In genomic region chr5:114805436-114806350, GRCm38 (mm10) we compare ENCODE assay signal across 8 mouse cellular contexts. TPM values are rescaled to one million over a fixed set of nuclear protein-coding genes. Genes with fewer than 3 reads are reported as not detected.
DNase-seq lines count a peak whose midpoint lies in the region; ATAC-seq and TF ChIP-seq lines count a peak whose summit lies in the region.

No protein-coding gene starts in this region.

- H3K4me1 ChIP-seq in thymus, adult 2 months (replicated peaks; ENCODE audit: control insufficient read depth, insufficient read depth, low read length) = peaks cover 16% of the 10 kb centered on the region
- H3K4me1 ChIP-seq in heart, embryonic 12.5 days (replicated peaks) = peaks cover 32% of the 10 kb centered on the region
- H3K4me1 ChIP-seq in liver, embryonic 12.5 days = peaks cover 63% of the 10 kb centered on the region

- no peak for ATAC-seq in heart, embryonic 12.5 days (ENCODE audit: insufficient number of reproducible peaks, low FRiP score)
- no peak for ATAC-seq in liver, embryonic 12.5 days

- no peak for TF ChIP-seq POLR2A in thymus, adult 2 months (IDR thresholded peaks at IDR 0.05; ENCODE audit: control insufficient read depth, extremely low read depth, insufficient read depth, low read length, poor library complexity)

- H3K4me2 ChIP-seq in heart, embryonic 12.5 days = no peak overlapping the region
- peak overlapping the region; percentile 61; the same call in 1 of the 2 replicates for H3K4me2 ChIP-seq in liver, embryonic 12.5 days

- no peak for TF ChIP-seq CTCF in thymus, adult 2 months (IDR thresholded peaks at IDR 0.05; ENCODE audit: borderline replicate concordance, control insufficient read depth, extremely low read depth, insufficient read depth, low read length, poor library complexity)

- H3K4me3 ChIP-seq in thymus, adult 2 months (ENCODE audit: control insufficient read depth, insufficient read depth, low read length) = peak overlapping the region; percentile 33
- no peak overlapping the region for H3K4me3 ChIP-seq in heart, embryonic 12.5 days
- H3K4me3 ChIP-seq in liver, embryonic 12.5 days = no peak overlapping the region

- DNase-seq in thymus, adult 2 months = peak; percentile 29
- DNase-seq in thymus, adult 18-20 months = no peak
- peak; percentile 40 for DNase-seq in thymus, postnatal 14 days
- DNase-seq in frontal cortex, postnatal 14 days (ENCODE audit: low spot score in 2 of 2) = no peak
- DNase-seq in retina, postnatal 1 day = no peak
- no peak for DNase-seq in embryo, embryonic 11 days

- no peaks in the 10 kb centered on the region for H3K9me3 ChIP-seq in heart, embryonic 12.5 days (replicated peaks)
- H3K9me3 ChIP-seq in liver, embryonic 12.5 days (replicated peaks) = no peaks in the 10 kb centered on the region

- WGBS in thymus, adult 2 months = 20% methylated on average over 15 of the region's 15 CpGs
- WGBS in heart, embryonic 12.5 days = 58% methylated on average over 15 of the region's 15 CpGs
- WGBS in liver, embryonic 12.5 days (ENCODE audit: insufficient replicate concordance) = 60% methylated on average over 15 of the region's 15 CpGs

- H3K27ac ChIP-seq in thymus, adult 2 months (ENCODE audit: control insufficient read depth, insufficient read depth, low read length) = peak overlapping the region; percentile 85
- peak overlapping the region; percentile 81 for H3K27ac ChIP-seq in heart, embryonic 12.5 days (ENCODE audit: poor library complexity, severe bottlenecking)
- H3K27ac ChIP-seq in liver, embryonic 12.5 days = peak overlapping the region; percentile 85

- no peaks in the 10 kb centered on the region for H3K27me3 ChIP-seq in thymus, adult 2 months (ENCODE audit: control insufficient read depth, insufficient read depth, low read length)
- H3K27me3 ChIP-seq in heart, embryonic 12.5 days (replicated peaks) = no peaks in the 10 kb centered on the region
- no peaks in the 10 kb centered on the region for H3K27me3 ChIP-seq in liver, embryonic 12.5 days (replicated peaks)

- H3K36me3 ChIP-seq in thymus, adult 2 months (ENCODE audit: control insufficient read depth, insufficient read depth, low read length) = peaks cover 36% of the 10 kb centered on the region
- H3K36me3 ChIP-seq in heart, embryonic 12.5 days = peaks cover 56% of the 10 kb centered on the region
- peaks cover 72% of the 10 kb centered on the region for H3K36me3 ChIP-seq in liver, embryonic 12.5 days

- no peak overlapping the region for H3K9ac ChIP-seq in heart, embryonic 12.5 days
- no peak overlapping the region for H3K9ac ChIP-seq in liver, embryonic 12.5 days

RNA-seq across cellular contexts. Expression of gene 1500011B03Rik, which starts 17.6 kb away (rescaled TPM):
- 46.4 and 53.8 TPM in 2 replicates for polyA plus RNA-seq in thymus, adult 2 months (2012; rRNA removed)
- 53.2 and 57.5 TPM in 2 replicates for polyA plus RNA-seq in heart, embryonic 12.5 days (2016; fragmentation: Nextera tagmentation; extraction: Ambion mirVana)
- polyA plus RNA-seq in liver, embryonic 12.5 days (2016; fragmentation: Nextera tagmentation; extraction: Ambion mirVana) = 37.4 and 41.8 TPM in 2 replicates

RNA-seq across cellular contexts. Expression of gene Git2, which starts 30.4 kb away (rescaled TPM):
- polyA plus RNA-seq in thymus, adult 2 months (2012; rRNA removed) = 221 and 232 TPM in 2 replicates
- polyA plus RNA-seq in heart, embryonic 12.5 days (2016; fragmentation: Nextera tagmentation; extraction: Ambion mirVana) = 33.6 and 36.4 TPM in 2 replicates
- polyA plus RNA-seq in liver, embryonic 12.5 days (2016; fragmentation: Nextera tagmentation; extraction: Ambion mirVana) = 28.1 and 28.3 TPM in 2 replicates

RNA-seq across cellular contexts. Expression of gene Ankrd13a, which starts 31.2 kb away (rescaled TPM):
- 118 and 142 TPM in 2 replicates for polyA plus RNA-seq in thymus, adult 2 months (2012; rRNA removed)
- polyA plus RNA-seq in heart, embryonic 12.5 days (2016; fragmentation: Nextera tagmentation; extraction: Ambion mirVana) = 45.2 and 45.6 TPM in 2 replicates
- 85.2 and 87.5 TPM in 2 replicates for polyA plus RNA-seq in liver, embryonic 12.5 days (2016; fragmentation: Nextera tagmentation; extraction: Ambion mirVana)

RNA-seq across cellular contexts. Expression of gene 4930519G04Rik, which starts 47.8 kb away (rescaled TPM):
- polyA plus RNA-seq in thymus, adult 2 months (2012; rRNA removed) = not detected in 2 replicates
- not detected in 2 replicates for polyA plus RNA-seq in heart, embryonic 12.5 days (2016; fragmentation: Nextera tagmentation; extraction: Ambion mirVana)
- not detected in 2 replicates for polyA plus RNA-seq in liver, embryonic 12.5 days (2016; fragmentation: Nextera tagmentation; extraction: Ambion mirVana)

RNA-seq across cellular contexts. Expression of gene Gm9936, which starts 52.8 kb away (rescaled TPM):
- 0.04 TPM in 1 of 2 replicates, not detected in the other for polyA plus RNA-seq in thymus, adult 2 months (2012; rRNA removed)
- 0.06 TPM in 1 of 2 replicates, not detected in the other for polyA plus RNA-seq in heart, embryonic 12.5 days (2016; fragmentation: Nextera tagmentation; extraction: Ambion mirVana)
- not detected in 2 replicates for polyA plus RNA-seq in liver, embryonic 12.5 days (2016; fragmentation: Nextera tagmentation; extraction: Ambion mirVana)

Comparison
In these comparisons a context has a peak if more than half of its experiments do, and no peak if none do; other contexts are left out.
1. DNase-seq: peak in thymus, adult 2 months (single experiment) and thymus, postnatal 14 days (single experiment); none in thymus, adult 18-20 months (0 of 2), frontal cortex, postnatal 14 days (0 of 2), retina, postnatal 1 day (single experiment) and embryo, embryonic 11 days (single experiment).
2. Peak in every context shown above with its lines, with median percentiles within 50 percentile points of each other: H3K27ac ChIP-seq.